Mouse (Mus musculus): Measurements from ENCODE around the gene Hoxb7. TPM values are rescaled to one million over a fixed set of nuclear protein-coding genes. Genes with fewer than 3 reads are reported as not detected.
A peak's percentile ranks its signal among the peaks of the same experiment; 100 is the strongest.

The Hoxb7 gene
- total and polyA plus RNA-seq, 2 experiments from 2014 or later = not detected

- Histone ChIP-seq H3K4me2 (ENCODE audit: low read depth) (no peak overlapping the region), H3K27ac (ENCODE audit: low read depth, low read length) (no peak overlapping the region), H3K9me3 (ENCODE audit: low read length) (no peaks in the 10 kb centered on the region), H3K4me3 (ENCODE audit: low read depth, low read length) (no peak overlapping the region), H3K9ac (no peak overlapping the region), H3K4me1 (ENCODE audit: insufficient read depth) (no peaks in the 10 kb centered on the region), H3K27me3 (ENCODE audit: insufficient read depth, low read length) (peaks cover 100% of the 10 kb centered on the region), H3K36me3 (ENCODE audit: insufficient read depth) (no peaks in the 10 kb centered on the region)
- DNase-seq (no peak), ATAC-seq (no peak)
- no peak for TF ChIP-seq CTCF (IDR thresholded peaks at IDR 0.05; ENCODE audit: low read depth)
- under 1% methylated on average over 34 of the region's 35 CpGs for WGBS
Observed at GRCm38 (mm10) chr11:96332618-96333032, 46.2 kb downstream of the Hoxb7 start.

GRCm38 (mm10) chr11:96333241-96334001 lies 47.0 kb downstream of the Hoxb7 start:
- Histone ChIP-seq H3K9ac (no peak overlapping the region), H3K27ac (ENCODE audit: low read depth, low read length) (no peak overlapping the region), H3K4me2 (ENCODE audit: low read depth) (no peak overlapping the region), H3K4me1 (ENCODE audit: insufficient read depth) (no peaks in the 10 kb centered on the region), H3K4me3 (ENCODE audit: low read depth, low read length) (no peak overlapping the region), H3K9me3 (ENCODE audit: low read length) (no peaks in the 10 kb centered on the region), H3K36me3 (ENCODE audit: insufficient read depth) (no peaks in the 10 kb centered on the region), H3K27me3 (ENCODE audit: insufficient read depth, low read length) (peaks cover 100% of the 10 kb centered on the region)
- DNase-seq = no peak
- 3% methylated on average over 17 of the region's 17 CpGs for WGBS
- TF ChIP-seq CTCF (IDR thresholded peaks at IDR 0.05; ENCODE audit: low read depth) = no peak
- no peak for ATAC-seq

- TF ChIP-seq CTCF (IDR thresholded peaks at IDR 0.05; ENCODE audit: low read depth) = no peak
Observed at GRCm38 (mm10) chr11:96334002-96334364, 47.6 kb downstream of the Hoxb7 start.

GRCm38 (mm10) chr11:96334998-96335397 lies 48.6 kb downstream of the Hoxb7 start:
- no peak overlapping the region for H3K4me3 ChIP-seq (ENCODE audit: low read depth, low read length)
- no peak overlapping the region for H3K4me2 ChIP-seq (ENCODE audit: low read depth)
- H3K27ac ChIP-seq (ENCODE audit: low read depth, low read length) = no peak overlapping the region

More at GRCm38 (mm10) chr11:96334002-96334364, 47.6 kb downstream of the Hoxb7 start:
- Histone ChIP-seq H3K27ac (ENCODE audit: low read depth, low read length) (no peak overlapping the region), H3K9ac (no peak overlapping the region), H3K4me1 (ENCODE audit: insufficient read depth) (no peaks in the 10 kb centered on the region), H3K4me3 (ENCODE audit: low read depth, low read length) (no peak overlapping the region), H3K27me3 (ENCODE audit: insufficient read depth, low read length) (peaks cover 100% of the 10 kb centered on the region), H3K36me3 (ENCODE audit: insufficient read depth) (no peaks in the 10 kb centered on the region), H3K9me3 (ENCODE audit: low read length) (no peaks in the 10 kb centered on the region), H3K4me2 (ENCODE audit: low read depth) (no peak overlapping the region)
- ATAC-seq (no peak), DNase-seq (no peak)
- WGBS = 0% methylated on average over 2 of the region's 2 CpGs

GRCm38 (mm10) chr11:96336597-96336996 lies 50.2 kb downstream of the Hoxb7 start:
- no peak overlapping the region for H3K4me2 ChIP-seq (ENCODE audit: low read depth)
- no peak overlapping the region for H3K27ac ChIP-seq (ENCODE audit: low read depth, low read length)

More at GRCm38 (mm10) chr11:96334998-96335397, 48.6 kb downstream of the Hoxb7 start:
- DNase-seq (no peak), ATAC-seq (no peak)
- Histone ChIP-seq H3K36me3 (ENCODE audit: insufficient read depth) (no peaks in the 10 kb centered on the region), H3K27me3 (ENCODE audit: insufficient read depth, low read length) (peaks cover 100% of the 10 kb centered on the region), H3K4me1 (ENCODE audit: insufficient read depth) (no peaks in the 10 kb centered on the region), H3K9ac (no peak overlapping the region), H3K9me3 (ENCODE audit: low read length) (no peaks in the 10 kb centered on the region)
- no peak for TF ChIP-seq CTCF (IDR thresholded peaks at IDR 0.05; ENCODE audit: low read depth)
- 25% methylated on average over 3 of the region's 3 CpGs for WGBS

GRCm38 (mm10) chr11:96337026-96337425 lies 50.6 kb downstream of the Hoxb7 start:
- ATAC-seq = no peak
- 1% methylated on average over 6 of the region's 6 CpGs for WGBS
- Histone ChIP-seq H3K27me3 (ENCODE audit: insufficient read depth, low read length) (peaks cover 96% of the 10 kb centered on the region), H3K9me3 (ENCODE audit: low read length) (no peaks in the 10 kb centered on the region), H3K4me1 (ENCODE audit: insufficient read depth) (no peaks in the 10 kb centered on the region), H3K9ac (no peak overlapping the region), H3K36me3 (ENCODE audit: insufficient read depth) (no peaks in the 10 kb centered on the region), H3K4me2 (ENCODE audit: low read depth) (no peak overlapping the region), H3K4me3 (ENCODE audit: low read depth, low read length) (no peak overlapping the region), H3K27ac (ENCODE audit: low read depth, low read length) (no peak overlapping the region)
- no peak for TF ChIP-seq CTCF (IDR thresholded peaks at IDR 0.05; ENCODE audit: low read depth)
- no peak for DNase-seq

More at GRCm38 (mm10) chr11:96336597-96336996, 50.2 kb downstream of the Hoxb7 start:
- Histone ChIP-seq H3K4me1 (ENCODE audit: insufficient read depth) (no peaks in the 10 kb centered on the region), H3K4me3 (ENCODE audit: low read depth, low read length) (no peak overlapping the region), H3K9ac (no peak overlapping the region), H3K9me3 (ENCODE audit: low read length) (no peaks in the 10 kb centered on the region), H3K36me3 (ENCODE audit: insufficient read depth) (no peaks in the 10 kb centered on the region), H3K27me3 (ENCODE audit: insufficient read depth, low read length) (peaks cover 96% of the 10 kb centered on the region)
- TF ChIP-seq CTCF (IDR thresholded peaks at IDR 0.05; ENCODE audit: low read depth) = no peak
- DNase-seq (no peak), ATAC-seq (no peak)
- WGBS = 3% methylated on average over 2 of the region's 2 CpGs

GRCm38 (mm10) chr11:96338957-96339855 lies 52.8 kb downstream of the Hoxb7 start:
- Histone ChIP-seq H3K4me3 (ENCODE audit: low read depth, low read length) (no peak overlapping the region), H3K36me3 (ENCODE audit: insufficient read depth) (no peaks in the 10 kb centered on the region), H3K4me1 (ENCODE audit: insufficient read depth) (no peaks in the 10 kb centered on the region), H3K9ac (no peak overlapping the region), H3K4me2 (ENCODE audit: low read depth) (no peak overlapping the region), H3K9me3 (ENCODE audit: low read length) (no peaks in the 10 kb centered on the region), H3K27me3 (ENCODE audit: insufficient read depth, low read length) (peaks cover 94% of the 10 kb centered on the region), H3K27ac (ENCODE audit: low read depth, low read length) (no peak overlapping the region)
- DNase-seq (no peak), ATAC-seq (no peak)
- WGBS = 9% methylated on average over 7 of the region's 7 CpGs
- TF ChIP-seq CTCF (IDR thresholded peaks at IDR 0.05; ENCODE audit: low read depth) = no peak

MicroRNAs encoded within 50 kb of the gene (microRNA counts, 519-probe panel; counts per million panel counts)
- microRNA mmu-miR-10a (2,807 counts per million, percentile 22 among the panel's probes with 10 or more counts), microRNA mmu-miR-196a (not detected)

Small RNA genes lying within 50 kb of the gene (microRNA-seq; reads per million reads assigned to microRNA genes)
- gene Mir10a (92.5 to 114 reads per million in 2 experiments), gene Mir196a-1 (0 reads per million in 2 experiments)

Other genes starting within 250 kb of the Hoxb7 start
- 54.9 and 56.2 TPM in 2 replicates for gene Ube2z, start 221.2 kb upstream of the Hoxb7 start, total RNA-seq (2014; rRNA removed)
- 29.4 and 35.4 TPM in 2 replicates for gene Ube2z, start 221.2 kb upstream of the Hoxb7 start, polyA plus RNA-seq (2015; fragmentation: Nextera tagmentation; extraction: Ambion mirVana)
- gene Atp5g1, start 211.0 kb upstream of the Hoxb7 start, total RNA-seq (2014; rRNA removed) = 348 and 355 TPM in 2 replicates
- gene Atp5g1, start 211.0 kb upstream of the Hoxb7 start, polyA plus RNA-seq (2015; fragmentation: Nextera tagmentation; extraction: Ambion mirVana) = 925 and 1,026 TPM in 2 replicates
- gene Calcoco2, start 174.7 kb upstream of the Hoxb7 start, total RNA-seq (2014; rRNA removed) = not detected in 2 replicates
- gene Calcoco2, start 174.7 kb upstream of the Hoxb7 start, polyA plus RNA-seq (2015; fragmentation: Nextera tagmentation; extraction: Ambion mirVana) = 0.10 TPM in 1 of 2 replicates, not detected in the other
- gene Ttll6, start 152.8 kb upstream of the Hoxb7 start, total RNA-seq (2014; rRNA removed) = 0.43 and 0.54 TPM in 2 replicates
- gene Ttll6, start 152.8 kb upstream of the Hoxb7 start, polyA plus RNA-seq (2015; fragmentation: Nextera tagmentation; extraction: Ambion mirVana) = 0.19 and 0.31 TPM in 2 replicates
- not detected in 2 replicates for gene Hoxb13, start 92.3 kb upstream of the Hoxb7 start, total RNA-seq (2014; rRNA removed)
- gene Hoxb13, start 92.3 kb upstream of the Hoxb7 start, polyA plus RNA-seq (2015; fragmentation: Nextera tagmentation; extraction: Ambion mirVana) = not detected in 2 replicates
- gene Hoxb9, start 15.2 kb upstream of the Hoxb7 start, total RNA-seq (2014; rRNA removed) = not detected in 2 replicates
- gene Hoxb9, start 15.2 kb upstream of the Hoxb7 start, polyA plus RNA-seq (2015; fragmentation: Nextera tagmentation; extraction: Ambion mirVana) = not detected in 2 replicates
- not detected in 2 replicates for gene Hoxb8, start 4.7 kb upstream of the Hoxb7 start, total RNA-seq (2014; rRNA removed)
- not detected in 2 replicates for gene Hoxb8, start 4.7 kb upstream of the Hoxb7 start, polyA plus RNA-seq (2015; fragmentation: Nextera tagmentation; extraction: Ambion mirVana)
- gene Hoxb6, start 5.9 kb downstream of the Hoxb7 start, total RNA-seq (2014; rRNA removed) = not detected in 2 replicates
- not detected in 2 replicates for gene Hoxb6, start 5.9 kb downstream of the Hoxb7 start, polyA plus RNA-seq (2015; fragmentation: Nextera tagmentation; extraction: Ambion mirVana)
- gene Hoxb5, start 16.7 kb downstream of the Hoxb7 start, total RNA-seq (2014; rRNA removed) = not detected in 2 replicates
- not detected in 2 replicates for gene Hoxb5, start 16.7 kb downstream of the Hoxb7 start, polyA plus RNA-seq (2015; fragmentation: Nextera tagmentation; extraction: Ambion mirVana)
- not detected in 2 replicates for gene Hoxb4, start 31.6 kb downstream of the Hoxb7 start, total RNA-seq (2014; rRNA removed)
- gene Hoxb4, start 31.6 kb downstream of the Hoxb7 start, polyA plus RNA-seq (2015; fragmentation: Nextera tagmentation; extraction: Ambion mirVana) = not detected in 2 replicates
- gene Hoxb3, start 36.7 kb downstream of the Hoxb7 start, total RNA-seq (2014; rRNA removed) = not detected in 2 replicates
- gene Hoxb3, start 36.7 kb downstream of the Hoxb7 start, polyA plus RNA-seq (2015; fragmentation: Nextera tagmentation; extraction: Ambion mirVana) = not detected in 2 replicates
- not detected in 2 replicates for gene Hoxb2, start 63.9 kb downstream of the Hoxb7 start, total RNA-seq (2014; rRNA removed)
- not detected in 2 replicates for gene Hoxb2, start 63.9 kb downstream of the Hoxb7 start, polyA plus RNA-seq (2015; fragmentation: Nextera tagmentation; extraction: Ambion mirVana)
- not detected in 2 replicates for gene Hoxb1, start 79.1 kb downstream of the Hoxb7 start, total RNA-seq (2014; rRNA removed)
- gene Hoxb1, start 79.1 kb downstream of the Hoxb7 start, polyA plus RNA-seq (2015; fragmentation: Nextera tagmentation; extraction: Ambion mirVana) = not detected in 2 replicates
- gene Skap1, start 178.0 kb downstream of the Hoxb7 start, total RNA-seq (2014; rRNA removed) = 1.6 and 3.2 TPM in 2 replicates
- gene Skap1, start 178.0 kb downstream of the Hoxb7 start, polyA plus RNA-seq (2015; fragmentation: Nextera tagmentation; extraction: Ambion mirVana) = 2.7 and 3.7 TPM in 2 replicates

Measured in forebrain, postnatal 0 days (tissue).